Mouse (Mus musculus) thymus, postnatal 10 days (tissue): Measurements from ENCODE around the gene Herc1.
A peak's percentile ranks its signal among the peaks of the same experiment; 100 is the strongest.

Experiments
- DNase-seq, 2 experiments: peaks; one replicate each; pipeline ENCODE4 v3.0.0; 2021; ENCODE audit warnings: low spot score in 2 of 2

The Herc1 gene

DNA sequence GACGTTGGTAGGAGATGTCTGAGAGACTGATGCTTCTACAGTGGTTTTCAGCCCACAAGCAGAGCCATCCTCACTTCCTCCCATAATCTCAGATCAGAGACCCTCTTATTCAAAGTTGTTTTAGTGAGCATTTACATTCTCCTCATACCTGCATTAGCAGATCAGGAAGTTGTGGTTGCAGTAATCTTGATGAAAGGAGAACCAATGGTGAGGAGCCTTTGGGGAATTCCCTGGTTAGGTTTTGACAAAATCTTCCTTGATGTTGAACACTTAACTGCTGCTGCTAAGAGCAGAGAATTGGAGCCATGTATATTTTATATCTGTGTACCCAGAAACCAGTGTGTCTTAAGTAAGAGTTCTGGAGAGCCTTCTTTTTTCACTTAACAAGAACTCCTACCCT, 142.1 kb downstream of the Herc1 start:
- no peak for DNase-seq

DNA sequence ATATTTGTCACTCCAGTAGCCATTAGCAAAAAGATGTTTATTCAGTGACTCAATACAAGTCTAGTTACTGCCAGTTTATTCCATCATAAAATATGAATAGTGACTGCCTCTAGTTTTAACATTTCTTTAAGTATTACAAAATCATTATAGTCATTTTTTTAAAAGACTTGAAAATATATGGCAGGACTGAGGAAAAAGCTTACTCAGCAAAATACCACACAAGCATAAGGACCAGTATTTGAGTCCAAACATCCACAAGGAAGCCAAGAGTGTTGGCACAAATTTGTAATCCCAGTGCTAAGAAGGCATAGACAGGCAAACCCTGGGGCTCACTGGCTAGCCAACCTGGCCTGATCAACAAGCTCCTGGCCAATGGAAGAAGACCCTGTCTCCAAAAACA, 143.7 kb downstream of the Herc1 start:
- no peak for DNase-seq

DNA sequence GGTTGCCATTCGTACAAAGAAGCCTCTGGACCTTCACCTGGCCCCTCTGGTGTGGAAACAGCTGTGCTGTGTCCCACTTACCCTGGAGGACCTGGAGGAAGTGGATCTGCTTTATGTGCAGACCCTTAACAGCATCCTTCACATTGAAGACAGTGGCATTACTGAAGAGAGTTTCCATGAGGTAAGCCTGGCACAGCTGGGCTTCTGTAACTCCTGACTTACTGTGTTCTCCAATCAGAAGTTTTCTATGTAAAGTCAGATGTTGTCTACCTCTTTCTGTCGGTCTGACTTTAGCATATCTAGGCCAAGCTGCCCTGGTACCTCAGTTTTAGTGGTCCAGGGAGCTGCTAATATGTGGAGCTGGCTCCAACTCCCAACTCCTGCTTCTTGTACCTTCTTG, 151.0 kb downstream of the Herc1 start:
- DNase-seq = no peak

DNA sequence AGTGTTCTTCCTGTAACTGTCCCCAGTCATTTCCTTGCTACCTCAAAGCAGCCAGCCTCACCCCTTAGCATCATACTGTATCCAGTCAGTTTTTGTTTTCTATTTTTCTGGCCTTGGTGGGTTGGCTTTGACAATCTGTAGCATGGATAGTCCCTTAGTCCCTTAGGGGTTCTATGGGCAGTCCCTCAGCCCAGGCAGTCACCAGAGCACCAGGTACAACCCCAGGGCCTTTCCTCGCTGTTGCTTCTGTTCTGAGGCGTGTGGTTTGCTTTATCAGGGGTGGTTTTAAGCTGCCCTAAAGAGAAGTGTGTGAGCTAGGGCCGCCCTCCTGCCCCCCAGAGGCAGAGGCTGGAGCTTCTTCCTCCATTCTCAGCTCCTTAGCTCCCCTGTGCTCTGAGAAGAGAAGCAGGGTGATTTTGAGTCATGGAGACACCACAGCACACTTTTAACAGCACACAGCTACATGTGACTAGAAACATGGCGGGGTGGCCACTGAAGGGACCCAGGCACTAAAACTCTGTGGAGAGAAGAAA, 153.7 kb downstream of the Herc1 start:
- no peak for DNase-seq

DNA sequence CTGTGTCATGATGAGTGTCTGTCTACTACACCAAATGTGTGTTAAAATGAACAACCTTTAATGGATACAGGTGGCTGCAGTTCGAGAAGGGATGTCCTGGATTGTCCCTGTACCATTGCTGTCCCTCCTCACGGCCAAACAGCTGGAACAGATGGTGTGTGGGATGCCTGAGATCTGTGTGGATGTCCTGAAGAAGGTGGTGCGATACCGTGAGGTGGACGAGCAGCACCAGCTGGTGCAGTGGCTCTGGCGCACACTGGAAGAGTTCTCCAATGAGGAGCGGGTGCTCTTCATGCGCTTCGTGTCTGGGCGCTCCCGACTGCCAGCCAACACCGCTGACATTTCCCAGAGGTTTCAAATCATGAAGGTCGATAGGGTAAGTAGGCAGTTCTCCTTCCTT, 154.3 kb downstream of the Herc1 start:
- no peak for DNase-seq

DNA sequence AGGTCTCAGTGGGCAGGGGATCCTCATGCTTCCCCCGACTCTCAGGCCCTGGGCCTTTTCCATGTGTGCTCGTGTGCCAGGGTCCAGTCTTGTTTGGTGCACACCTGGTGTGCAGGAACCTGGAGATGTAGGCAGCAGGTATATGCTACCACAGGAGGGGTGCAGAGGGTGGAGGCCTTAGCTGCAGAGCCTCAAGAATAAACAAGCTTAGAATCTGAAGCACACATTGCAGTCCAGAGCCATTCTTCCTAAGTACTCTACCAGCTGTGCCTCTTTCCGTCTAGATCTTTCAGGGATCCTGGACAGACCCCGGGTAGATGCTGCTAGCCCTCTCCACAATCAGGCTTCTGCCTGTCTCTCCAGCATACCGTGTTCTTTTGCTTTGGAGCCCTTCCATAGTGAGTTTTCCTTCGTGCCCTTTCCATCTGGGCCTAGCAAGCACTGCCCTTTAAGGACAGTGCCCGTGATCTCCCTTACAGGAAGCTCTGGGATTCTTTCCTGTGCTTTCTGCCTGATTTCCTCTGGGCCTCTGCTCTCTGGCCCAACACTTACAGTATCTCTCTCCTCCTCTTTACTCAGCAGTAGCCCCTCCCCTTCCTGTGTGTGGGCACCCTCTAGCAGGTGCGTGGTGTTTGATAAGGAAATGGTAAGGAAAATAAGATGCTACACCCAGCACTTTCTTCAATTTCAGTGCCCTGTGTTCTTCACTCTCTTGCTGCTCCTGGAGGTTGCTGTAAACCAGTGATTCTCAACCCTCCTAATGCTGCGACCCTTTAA, 155.1 kb downstream of the Herc1 start:
- DNase-seq = peak; percentile 69 to 72

DNA sequence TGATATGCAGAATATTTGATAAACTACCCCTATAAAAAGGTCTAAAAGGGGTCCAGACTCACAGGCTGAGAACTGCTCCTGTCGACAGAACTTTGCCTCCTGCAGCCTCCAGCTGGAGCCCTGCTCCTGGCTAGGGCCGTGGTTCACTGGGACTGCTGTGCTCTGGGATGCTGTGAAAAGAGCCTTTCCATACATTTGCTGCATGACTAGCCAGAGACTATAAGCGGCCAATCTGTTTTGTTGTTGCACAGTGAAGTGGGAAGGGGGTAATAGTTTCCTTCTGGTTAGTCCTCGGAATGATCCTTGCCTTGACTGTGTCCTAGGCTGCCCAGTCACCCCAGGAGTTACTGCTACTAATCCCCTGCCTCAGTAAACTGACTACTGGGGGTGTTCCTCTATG, 155.8 kb downstream of the Herc1 start:
- DNase-seq = no peak

GRCm38 (mm10) chr9:66506424-66506823, 156.2 kb downstream of the Herc1 start:
- no peak for DNase-seq

- DNase-seq = no peak
These were observed 157.4 kb downstream of the Herc1 start for GRCm38 (mm10) chr9:66507684-66508083.

DNA sequence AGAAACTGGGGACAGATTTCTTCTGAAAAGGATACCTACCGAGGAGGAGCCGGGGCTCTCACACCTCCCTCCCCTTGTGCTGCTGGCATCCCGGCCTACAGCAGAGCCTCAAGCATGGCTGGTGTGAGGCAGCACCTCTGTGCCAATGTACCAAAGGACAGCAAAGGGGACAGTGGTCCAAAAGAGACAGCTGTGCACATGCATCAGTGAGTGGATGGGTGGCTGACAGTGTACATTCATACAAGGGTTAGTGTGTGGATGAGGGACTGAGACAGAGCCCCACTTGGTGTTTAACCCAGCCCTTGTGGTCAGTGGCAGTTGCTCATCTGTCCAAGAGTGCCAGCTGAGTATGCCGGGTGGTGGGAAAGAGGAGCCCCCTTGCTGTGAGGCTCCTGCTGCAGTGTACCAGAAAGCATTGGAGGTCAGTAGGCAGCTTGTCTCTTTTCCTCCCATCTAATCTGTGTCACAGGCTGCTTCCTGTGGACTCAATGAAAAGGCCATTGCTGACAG, 158.7 kb downstream of the Herc1 start:
- no peak for DNase-seq

DNA sequence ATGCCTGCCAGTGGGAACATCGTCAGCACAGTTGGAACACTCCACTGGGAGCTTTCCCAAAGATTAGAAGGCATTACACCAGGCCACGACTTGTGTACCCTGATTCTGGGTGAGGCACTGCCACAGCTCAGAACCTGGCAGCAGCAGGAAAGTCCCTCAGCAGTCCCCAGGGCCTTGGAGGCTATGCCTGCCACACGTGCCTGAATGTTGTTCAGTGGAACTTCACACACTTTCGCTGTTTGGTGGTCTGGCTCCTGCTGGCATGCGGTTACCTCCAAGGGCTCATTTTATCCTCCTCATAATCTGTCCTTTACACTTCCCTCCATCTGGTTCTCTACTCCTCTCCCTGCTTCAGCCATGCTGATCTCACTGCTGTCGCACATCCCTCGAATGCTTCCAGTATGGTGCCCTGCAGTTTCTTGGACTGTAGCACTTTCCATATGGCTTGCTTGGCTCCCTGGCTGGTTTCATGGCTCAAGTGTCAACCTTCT, 160.1 kb downstream of the Herc1 start:
- DNase-seq = no peak

DNA sequence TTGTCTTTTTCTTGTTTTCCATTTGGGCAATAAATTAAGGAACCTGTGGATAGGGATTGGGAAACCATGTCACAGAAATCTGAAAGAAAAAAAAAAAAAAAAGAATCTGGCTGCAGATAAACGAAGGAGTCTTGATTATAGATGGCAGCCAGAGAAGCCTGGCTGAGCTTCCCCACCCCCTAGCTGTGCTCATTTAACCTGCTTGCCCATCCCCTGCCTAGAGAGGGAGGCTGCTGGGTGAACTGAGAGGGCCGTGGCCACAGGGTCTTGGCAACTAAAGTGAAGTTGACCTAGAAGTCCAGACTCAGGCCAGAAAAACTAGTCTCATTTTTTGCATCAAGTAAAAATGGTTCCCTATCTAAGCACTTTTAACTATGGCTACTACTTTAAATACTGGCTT, 160.7 kb downstream of the Herc1 start:
- DNase-seq = peak in 1 of 2 experiments; percentile 38

DNA sequence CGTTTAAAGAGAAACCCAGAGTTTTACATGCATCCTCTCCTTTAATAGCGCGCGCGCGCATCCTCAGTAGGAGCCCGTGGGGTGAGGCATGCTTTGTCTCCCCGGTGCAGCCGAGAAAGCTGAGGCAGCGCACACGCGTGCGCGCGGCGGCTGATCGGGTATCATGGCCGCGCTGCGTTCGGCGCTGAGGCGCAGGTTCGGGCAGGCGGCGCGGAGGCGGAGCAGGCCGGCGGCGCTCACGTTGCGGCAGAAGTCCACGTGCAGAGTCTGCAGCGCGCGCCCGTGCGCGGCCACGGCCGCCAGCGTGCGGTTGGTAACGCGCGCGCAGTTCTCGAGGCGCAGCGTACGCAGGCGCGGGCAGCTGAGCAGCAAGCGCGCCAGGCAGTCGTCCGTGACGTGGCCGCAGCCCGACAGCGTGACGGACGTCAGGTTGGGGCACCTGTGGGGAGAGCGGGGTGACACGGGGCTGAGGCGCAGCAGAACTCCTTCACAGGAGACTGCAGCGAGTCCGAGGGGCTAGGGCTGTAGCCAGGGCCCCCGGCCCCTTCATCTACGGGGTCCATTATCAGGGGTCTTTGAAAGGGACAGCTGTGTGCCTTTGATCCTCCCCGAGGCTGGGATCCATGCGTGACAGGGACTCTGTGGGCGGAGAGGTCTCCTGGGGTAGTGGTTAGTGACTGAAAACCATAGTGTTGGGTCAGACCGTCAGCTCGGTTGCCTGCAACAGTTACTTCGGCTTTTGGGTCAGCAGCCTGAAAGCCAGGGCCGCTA, 161.5 kb downstream of the Herc1 start:
- DNase-seq = peak; percentile 89 to 90

DNA sequence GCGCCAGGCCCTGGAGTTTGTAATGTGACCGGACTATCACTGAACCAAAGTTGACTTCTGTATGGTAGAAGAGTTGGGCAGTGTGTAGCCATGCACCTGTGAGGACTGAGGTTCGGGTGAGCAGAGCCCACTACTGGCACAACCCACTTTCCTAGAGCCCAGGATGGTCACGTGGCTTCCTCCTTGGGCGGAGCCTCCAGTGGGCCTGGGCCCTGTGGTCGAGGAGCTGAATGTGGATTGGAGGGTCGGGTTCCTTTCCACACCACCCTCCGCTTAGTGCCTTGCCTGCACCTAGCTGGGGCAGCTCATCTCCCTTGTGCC, 162.1 kb downstream of the Herc1 start:
- peak; percentile 79 to 85 for DNase-seq

- DNase-seq = peak; percentile 18 to 40
These were observed 162.9 kb downstream of the Herc1 start for GRCm38 (mm10) chr9:66513150-66513549.

DNA sequence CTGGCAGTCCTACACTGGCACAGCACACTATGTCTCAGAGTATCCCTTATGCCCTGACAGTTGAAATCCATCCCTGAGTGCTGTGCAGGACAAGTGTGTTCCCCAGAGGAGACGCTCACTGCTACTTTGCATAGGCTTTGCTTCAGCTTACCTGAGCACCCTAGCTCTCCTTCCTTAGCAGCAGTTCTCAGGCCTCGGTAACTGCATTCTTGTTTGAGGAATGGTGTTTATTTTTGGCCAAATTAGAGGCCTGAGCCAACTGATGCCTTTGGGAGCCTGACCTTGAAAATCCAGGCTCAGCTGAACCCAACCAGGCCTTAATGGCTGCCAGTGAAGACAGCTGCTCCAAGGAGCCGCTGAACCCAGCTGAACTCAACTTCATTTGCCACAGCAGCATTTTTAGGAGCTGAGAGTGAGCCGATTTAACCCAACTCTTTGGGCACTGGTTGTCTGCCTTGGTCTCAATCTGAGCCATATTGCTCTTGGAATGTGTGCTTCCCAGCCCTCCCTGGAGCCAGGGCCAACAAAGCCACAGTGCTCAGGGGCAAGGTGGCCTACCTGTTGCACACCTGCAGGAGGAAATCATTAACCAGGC, 163.5 kb downstream of the Herc1 start:
- DNase-seq = no peak

DNA sequence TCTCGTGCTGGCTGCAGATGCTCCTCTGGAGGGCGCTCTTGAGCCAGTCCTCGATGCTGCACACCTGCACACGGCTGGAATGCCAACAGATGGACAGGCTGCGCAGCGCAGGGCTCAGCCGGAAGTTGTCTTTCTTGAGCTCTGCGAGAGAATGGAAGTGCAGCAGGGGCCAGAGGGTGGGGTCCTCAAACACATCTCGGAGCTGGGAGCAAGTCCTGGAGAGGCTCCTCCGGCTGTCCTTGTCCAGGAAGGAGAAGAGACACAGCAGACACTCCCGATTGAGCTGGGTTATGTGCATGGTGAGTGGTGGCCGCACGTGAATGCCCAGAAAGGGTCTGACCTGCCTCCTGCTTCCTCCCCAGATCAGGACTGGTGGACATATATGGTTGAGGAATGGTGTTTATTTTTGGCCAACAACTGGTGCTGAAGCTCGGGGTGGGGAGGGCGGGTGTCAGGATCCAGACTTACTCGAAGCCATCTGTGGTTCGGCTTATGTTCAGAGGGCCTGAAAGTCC, 164.1 kb downstream of the Herc1 start, which contains the start of gene Fbxl22:
Gene Fbxl22 (minus strand): TSS at position 338 of the 515 bp plus-strand sequence.
- peak; percentile 28 to 61 for DNase-seq

DNA sequence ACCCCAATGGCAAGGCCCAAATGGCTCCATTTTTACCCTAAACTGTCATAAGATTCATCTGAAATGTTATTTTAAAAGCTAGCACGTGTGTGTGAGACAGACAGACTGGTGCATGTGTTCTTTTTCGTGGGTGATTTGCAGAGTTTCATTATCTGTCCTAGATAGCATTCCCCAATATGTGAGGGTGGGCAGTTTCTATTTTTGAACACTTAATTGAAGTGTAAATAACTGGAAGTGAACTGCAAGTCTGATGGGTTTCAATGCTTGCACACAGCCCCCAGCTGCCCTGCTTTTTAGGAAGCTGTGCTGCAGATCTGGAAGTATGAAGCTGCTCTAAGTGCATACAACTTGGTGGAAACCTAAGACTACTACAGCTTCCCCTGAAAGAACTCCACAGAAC, 164.9 kb downstream of the Herc1 start:
- DNase-seq = no peak

- no peak for DNase-seq
These were observed 165.5 kb downstream of the Herc1 start for GRCm38 (mm10) chr9:66515680-66516210.

- DNase-seq = no peak
These were observed 166.2 kb downstream of the Herc1 start for GRCm38 (mm10) chr9:66516296-66516940.

GRCm38 (mm10) chr9:66517746-66518145, 167.5 kb downstream of the Herc1 start:
- no peak for DNase-seq
